Mouse (Mus musculus) monocyte, adult 2 months (primary cell): ENCODE data around the gene Paics.
"Not testable (repeated sequence)": the region's sequence is repeated elsewhere in the genome, so short reads cannot be mapped to it uniquely, and the experiment has no call there.

Experiments
- DNase-seq, 2 experiments: peaks; one replicate each; pipeline ENCODE4 v3.0.0; 2022; ENCODE audit warnings: low spot score in 2 of 2, low read depth in 1 of 2

Gene Paics

DNA sequence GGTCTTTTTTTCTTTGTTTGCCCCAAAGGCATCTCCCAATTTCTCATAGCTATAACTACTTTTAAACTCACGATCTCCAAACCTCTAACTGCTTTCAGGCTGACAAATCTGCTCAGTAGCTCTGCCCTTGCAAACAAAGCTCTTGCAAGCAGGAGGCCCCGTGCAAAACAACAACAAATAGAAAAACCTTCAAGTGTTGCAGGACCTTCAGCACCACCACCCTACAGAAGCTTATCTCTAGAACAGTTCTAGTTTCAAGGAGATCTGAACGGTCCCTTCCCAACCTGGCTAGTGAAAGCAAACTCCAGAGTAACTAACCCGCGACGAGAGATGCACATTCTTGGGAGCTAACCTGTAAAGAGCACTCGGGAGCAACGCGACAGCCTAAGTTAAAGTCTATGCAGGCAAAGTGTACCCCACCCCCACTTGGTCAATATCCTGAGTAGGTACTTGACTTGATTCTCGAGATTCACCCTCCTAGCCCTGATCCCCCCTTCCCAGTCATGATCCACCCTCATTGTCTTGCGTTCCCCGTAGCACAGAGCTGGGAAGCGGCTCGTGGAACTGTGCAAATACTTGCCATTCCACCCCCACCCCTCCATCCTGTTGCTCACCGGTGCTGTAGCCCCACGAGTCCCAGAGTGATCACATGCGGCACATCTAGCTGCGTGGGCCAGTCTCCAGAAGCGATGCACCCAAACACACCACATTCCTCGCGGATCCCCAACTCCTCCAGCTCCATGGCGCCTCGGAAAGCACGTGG lies 583 bp upstream of the Paics start:
- no peak for DNase-seq

DNA sequence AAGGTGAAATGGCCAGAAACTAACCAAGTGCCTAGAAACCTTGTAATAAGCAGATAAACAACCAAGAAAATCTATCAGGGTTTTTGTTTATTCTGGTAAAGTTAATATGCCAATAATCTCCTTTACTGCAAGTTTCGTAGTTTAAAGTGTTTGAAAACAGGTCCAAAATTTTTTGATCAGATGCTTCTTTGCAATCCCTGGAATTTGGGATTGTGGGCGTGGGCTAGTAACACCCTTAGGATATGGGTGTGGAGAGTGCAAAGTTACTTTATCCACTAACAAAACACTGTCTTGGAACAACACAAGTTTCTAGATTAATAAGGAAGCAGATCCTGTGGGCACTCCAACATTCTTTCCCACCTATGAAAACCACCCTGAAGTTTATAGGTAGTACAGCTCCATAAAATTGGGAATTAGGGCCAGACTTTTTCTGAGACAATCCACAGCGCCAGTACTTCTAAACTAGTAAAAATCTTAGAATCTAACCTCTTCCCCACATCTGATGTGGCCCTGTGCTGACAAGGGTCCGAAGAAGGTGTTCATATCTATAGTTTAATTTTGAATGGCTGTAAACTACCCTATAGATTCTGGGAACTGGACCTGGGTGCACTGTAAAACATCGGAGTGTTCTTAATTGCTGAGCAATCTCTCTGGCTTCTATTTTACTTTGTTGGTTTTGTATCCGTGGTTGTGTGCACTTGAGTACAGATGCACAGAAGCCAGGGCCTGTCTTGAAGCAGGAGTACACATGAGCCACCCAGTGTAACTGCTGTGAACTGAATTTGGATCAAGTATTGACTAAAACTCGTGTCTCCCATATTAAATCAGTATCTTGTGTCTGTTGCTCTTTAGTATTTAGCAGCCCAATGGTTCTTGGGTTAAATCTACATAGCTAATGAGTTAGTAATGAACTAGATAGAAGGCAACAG lies 1.3 kb downstream of the Paics start:
- DNase-seq = no peak

DNA sequence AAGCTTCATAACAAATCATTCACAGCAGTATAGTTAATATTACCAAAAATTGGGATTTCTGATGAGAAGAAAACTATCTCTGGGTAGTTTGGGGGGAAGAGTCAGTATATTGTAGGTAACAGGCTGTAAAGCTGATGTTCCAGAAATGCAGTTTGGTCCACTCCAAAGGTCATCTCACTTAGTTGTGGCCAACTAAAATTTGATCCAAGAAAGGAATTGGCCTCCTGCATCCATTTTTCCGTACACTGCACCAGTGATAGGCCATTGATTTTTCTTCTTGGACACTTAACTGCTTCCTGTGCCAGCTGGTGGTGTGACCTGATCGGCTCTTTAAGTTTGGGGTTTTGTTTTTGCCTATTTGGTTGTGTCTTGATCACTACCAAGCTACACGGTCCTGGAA lies 2.7 kb downstream of the Paics start:
- DNase-seq = no peak

DNA sequence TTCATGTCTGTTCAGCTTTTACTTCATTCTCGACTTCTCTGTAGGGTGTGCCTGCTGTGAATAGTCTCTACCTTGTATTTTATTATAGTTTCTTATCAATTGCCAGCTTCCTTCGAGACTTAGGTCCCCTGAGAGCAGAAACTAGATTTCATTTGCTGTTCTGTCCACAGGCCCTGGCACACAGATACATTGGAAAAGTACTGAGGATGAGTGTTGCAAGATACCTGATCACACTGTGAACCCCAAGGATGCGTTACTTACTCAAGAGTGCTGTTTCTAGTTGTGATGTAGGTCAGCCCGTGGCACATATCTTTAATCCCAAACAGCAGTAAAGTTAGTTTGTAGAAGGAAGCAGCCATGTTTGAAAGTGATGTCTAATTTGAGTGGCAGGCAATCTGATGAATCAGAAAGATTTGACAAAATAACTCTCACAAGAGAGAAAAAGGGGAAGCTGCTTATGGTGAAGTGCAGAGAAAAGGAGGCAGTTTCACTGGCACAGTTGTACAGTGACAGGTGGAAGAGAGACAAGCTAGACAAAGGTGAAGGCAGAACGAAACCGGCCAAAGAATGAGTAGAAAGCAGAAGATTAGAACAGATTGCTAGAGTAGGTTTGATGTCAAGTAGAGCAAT lies 3.3 kb downstream of the Paics start:
- DNase-seq = no peak

DNA sequence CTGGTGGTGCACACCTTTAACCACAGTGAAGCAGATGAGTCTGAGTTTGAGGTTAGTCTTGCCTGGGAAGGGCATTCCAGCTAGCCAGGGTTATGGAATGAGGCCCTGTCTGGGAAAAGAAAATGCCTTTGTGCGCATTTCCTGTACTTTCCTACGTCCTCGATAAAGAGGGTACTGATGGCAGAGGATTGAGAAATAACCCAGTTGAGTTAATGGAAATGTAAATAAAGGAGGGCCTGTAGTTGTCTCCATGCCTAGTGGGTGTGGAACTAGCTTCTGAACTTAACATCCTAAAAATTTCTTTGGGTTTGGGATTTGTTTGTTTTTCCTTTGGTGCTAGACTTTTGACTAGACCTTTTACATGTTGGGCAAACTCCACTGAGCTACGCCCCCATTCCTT lies 4.4 kb downstream of the Paics start:
- no peak for DNase-seq

DNA sequence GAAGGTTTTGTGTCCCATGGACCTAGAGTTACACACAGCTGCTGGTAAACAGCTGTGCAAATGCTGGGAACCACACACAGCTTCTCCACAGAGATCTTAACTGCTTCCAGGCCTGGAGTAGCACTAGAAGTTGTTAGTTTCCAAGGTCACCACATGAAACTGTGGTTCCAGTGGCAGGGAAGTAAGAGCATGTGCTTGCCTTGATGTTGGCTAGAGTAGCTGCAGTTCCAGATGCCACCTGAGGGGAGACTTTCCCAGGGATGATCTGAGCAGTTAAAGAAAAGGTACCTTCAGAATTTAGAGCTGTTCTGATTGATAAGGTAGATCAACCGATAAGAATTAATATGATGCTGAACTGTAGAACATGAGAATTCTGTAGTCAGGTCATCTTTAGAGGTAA lies 6.8 kb downstream of the Paics start:
- no peak for DNase-seq

DNA sequence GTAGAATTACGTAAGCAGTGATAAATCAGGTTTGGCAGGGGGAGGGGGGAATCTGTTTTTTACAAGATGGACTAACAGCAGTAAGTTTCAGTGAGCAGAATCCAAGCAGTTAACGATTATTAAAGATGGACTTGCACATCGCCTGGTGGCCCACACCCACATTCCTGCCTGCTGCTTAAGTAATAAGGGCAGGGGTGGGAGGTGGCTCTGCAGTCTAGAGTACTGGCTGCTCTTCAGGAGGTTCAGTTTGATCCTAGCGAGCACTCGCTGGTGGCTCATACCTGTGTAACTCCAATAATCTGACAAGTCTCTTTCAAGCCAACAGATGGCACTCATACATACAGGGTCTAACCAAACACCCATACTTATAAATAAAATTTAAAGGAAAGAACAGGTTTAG lies 8.5 kb downstream of the Paics start:
- no peak for DNase-seq

DNA sequence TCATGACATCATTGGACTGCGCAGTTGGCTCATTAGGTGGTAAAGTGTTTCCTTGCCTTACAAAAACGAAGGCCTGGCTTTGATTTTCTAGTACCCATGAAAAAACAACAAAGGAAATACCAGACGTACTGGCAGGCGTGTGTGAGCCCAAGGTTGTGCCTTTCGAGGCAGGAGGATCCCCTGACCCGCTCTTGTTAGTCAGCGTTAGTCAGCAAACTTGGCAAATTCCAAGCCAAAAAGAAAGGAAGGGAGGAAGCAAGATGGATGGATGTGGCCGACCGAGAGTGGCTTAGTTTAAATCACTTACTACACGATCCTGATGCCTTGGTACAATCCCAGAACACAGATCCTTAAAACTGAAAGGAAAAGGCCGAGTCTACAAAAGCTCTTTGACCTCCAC lies 11.4 kb downstream of the Paics start:
- no peak for DNase-seq

DNA sequence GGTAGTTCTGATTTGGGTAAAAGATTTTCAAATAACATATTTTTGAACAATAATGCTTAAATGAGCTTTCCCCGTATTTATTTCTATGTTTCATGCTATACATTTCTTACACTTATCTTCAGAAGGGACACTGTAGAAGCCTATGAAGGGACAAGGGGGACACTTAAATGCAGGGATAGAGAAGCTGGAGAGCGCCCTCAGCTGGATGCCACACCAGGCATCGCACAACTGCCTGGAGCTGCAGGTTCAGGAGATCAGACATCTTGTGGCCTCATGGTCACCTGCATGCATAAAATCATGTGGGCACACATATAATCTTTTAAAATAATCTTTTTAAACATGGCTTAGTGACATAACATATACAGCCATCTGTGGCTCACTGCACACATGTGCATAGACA lies 13.5 kb downstream of the Paics start:
- no peak for DNase-seq

DNA sequence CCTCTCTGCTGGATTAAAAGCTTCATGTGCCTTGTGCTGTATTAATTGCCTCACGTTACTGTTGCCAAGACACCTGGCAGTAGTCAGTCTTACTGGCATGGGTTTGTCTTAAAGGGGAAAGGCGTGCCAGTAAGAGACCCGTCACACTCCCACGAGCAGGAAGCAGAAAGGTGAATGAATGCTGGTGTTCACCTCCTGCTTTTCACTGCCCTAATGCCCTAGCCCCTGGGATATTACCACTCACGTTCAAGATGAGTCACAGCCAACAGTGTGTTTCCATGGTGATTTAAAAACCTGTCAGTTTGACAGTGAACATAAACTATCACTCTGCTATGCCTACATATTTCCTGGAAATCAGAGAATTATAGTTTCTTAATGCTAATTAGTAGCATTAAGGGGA lies 18.1 kb downstream of the Paics start:
- no peak for DNase-seq

DNA sequence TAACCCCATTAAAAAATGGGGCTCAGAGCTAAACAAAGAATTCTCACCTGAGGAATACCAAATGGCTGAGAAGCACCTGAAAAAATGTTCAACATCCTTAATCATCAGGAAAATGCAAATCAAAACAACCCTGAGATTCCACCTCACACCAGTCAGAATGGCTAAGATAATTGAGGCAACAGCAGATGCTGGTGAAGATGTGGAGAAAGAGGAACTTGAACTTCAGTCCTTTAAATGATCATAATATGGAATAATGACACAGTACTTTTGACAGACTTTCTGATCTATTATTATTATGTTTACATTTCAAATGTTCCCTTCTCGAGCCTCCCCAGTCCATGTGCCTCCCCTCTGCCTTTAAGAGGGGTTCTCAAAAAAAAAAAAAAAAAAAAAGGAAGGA lies 20.0 kb downstream of the Paics start:
- DNase-seq = not testable (repeated sequence)

DNA sequence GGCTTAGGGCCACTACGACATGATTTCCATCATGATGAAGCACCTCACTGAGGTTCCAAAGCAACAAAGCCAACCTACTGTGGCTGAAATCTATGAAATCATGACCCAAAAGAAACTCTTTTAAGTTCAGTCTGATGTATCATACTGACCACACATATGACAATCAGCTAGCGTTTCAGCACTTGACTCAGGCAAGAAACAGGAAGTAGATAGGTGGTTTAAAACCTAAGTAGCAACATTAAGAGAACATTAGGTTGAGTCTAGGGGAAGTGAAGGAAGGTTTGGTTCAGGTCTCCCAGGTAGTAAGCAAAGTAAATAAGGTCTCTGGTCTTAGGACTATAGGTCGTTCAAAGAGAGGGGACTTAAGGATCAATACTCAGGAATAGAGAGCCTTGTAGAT lies 22.4 kb downstream of the Paics start:
- DNase-seq = no peak

DNA sequence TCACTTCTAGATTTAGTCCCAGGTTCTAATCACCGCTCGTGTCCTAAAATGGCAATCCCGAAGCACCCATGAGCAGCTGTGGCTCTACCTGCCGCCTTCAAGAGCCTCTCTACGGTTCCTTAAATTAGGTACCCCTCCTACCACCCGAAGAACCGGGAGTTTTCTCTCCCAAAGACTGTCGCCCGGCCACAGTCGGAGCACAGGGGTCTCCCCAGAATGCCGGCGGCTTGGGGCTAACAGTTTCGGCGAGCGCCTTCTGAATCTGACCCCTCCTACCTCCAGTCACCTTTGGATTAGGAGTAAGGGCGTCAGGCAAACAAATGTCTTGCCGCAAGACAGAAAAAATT lies 23.1 kb downstream of the Paics start:
- DNase-seq = no peak

DNA sequence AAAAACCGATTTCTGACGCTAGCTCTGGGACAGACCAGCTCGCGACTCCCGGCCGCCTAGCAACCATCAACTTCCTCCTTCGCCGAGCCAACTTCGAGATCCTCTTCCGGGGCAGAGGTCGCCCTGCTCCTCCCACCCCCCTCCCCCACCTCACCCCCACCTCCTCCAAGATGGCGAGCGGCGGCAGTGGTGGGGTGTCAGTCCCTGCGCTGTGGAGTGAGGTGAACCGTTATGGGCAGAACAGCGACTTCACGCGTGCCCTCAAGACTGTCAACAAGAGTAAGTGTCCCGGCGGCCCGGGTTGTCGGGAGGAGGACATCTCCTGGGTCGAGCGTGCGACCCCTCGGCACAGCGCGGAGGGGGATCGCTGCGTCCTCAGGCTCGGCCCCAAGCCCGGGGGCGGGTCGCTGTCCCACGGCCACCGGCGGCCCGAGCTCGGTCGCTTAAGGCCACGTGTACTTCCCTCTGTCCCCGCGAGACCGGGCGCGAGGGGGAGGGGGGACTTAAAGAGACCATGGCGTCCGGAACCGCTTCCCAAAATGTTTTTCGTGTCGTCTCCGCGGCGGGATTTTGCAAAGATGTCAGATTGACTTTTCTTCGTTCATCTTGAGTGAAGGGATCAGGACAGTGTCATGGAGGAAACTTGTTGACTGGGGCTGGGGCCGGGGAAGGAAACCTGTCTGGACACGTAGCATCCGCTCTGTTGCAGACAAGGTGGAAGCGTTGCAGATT lies 23.6 kb downstream of the Paics start, which contains the start of gene Srp72:
Gene Srp72, plus strand, starts transcription at position 130 of the 732 bp plus-strand sequence.
- peak; percentile 35 to 63 for DNase-seq

DNA sequence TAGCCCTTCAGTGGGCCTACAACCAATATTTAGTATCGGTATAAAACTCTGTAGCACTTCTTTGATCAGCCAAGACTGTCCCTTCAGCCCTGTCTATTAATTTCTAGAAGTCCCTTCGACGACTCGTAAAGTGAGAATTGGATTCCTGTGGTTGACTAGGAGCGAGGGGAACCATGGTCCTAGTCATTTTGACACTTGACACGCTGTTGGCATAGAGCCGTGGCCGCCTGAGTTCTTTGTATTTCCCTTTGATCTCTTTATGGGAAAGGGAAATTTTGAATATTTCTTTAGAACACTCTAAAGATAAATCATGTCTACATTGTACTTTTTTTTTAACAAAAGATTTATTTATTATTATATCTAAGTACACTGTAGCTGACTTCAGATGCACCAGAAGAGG lies 24.6 kb downstream of the Paics start:
- DNase-seq = no peak

DNA sequence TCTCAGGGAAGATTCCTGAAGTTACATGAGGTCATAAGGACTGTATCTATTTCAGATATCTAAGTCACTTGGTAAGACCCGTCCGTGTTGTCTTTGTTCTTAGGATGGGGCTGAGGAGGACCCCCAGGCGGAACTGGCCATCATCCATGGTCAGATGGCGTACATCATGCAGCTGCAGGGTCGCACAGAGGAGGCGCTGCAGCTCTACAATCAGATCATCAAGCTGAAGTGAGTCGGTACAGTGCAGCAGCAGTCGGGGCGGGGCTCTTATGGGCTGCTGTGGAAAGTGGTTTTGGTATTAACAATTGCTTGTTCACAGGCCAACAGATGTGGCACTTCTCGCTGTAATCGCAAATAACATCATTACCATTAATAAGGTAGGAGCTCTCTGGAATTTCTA lies 32.9 kb downstream of the Paics start:
- no peak for DNase-seq

DNA sequence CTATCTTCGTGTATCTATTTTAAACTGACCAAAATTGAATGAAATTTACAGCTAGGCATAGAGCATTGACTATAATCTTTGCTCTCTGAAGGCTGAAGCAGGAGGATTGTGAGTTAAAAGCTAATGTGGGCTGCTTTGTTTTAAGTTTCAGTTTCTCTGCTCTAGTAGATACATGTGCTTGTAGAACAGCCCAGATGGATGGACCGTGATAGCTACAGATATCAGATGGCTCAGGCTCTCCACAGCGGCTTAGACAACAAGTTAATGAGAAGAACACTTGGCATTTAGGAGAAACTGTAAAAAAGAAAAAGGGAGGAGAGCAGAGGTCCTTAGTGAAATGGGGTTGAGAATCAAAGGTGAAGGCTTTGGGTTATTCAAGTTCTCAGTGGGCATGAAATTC lies 39.7 kb downstream of the Paics start:
- no peak for DNase-seq

DNA sequence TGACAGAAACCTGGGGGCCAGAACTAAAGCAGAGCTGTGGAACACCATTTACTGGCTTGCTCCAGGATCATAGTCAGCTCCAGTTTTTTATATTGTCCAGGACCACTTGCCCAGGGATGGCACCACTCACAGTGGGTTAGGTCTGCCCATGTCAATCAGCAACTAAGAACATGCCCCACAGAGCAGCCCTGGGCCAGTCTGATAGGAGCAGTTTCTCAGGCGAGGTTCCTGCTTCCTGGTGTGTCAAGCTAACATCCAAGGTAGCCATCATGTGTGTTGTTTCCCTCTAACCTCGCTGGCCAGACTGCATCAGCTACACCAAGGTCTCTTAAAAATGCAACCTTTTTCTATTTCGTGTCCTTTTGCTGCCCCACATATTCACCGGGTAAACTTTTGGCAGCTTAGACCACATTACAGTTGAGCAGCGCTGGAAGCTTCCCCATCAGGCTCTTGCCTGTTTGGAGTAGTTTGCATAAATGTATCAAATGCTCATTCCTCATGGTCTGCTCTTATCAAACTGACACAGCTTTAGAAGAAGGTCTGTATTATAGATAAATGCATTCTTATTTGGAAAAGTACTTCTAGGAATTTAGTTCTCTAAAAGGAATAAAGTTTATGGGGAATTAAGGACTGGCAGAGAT lies 42.2 kb downstream of the Paics start:
- DNase-seq = no peak

DNA sequence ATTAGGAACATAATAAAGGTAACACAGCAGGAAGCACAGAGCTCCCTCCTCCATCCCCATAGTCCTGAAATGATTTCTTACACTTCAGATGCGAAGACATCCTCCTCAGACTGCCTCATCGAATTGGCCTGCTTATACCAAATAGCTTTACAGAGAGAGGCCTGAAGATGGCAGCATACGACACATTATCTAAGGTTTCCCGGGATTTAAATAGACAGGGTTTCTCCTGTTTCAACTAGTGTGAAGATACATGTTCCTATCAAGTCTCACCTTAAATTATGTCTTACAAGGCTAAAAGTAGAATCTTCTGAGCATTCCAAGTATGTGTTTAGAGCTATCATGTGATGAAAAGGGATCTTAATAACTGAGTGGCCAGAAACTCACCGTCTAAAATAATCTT lies 47.3 kb downstream of the Paics start:
- no peak for DNase-seq

DNA sequence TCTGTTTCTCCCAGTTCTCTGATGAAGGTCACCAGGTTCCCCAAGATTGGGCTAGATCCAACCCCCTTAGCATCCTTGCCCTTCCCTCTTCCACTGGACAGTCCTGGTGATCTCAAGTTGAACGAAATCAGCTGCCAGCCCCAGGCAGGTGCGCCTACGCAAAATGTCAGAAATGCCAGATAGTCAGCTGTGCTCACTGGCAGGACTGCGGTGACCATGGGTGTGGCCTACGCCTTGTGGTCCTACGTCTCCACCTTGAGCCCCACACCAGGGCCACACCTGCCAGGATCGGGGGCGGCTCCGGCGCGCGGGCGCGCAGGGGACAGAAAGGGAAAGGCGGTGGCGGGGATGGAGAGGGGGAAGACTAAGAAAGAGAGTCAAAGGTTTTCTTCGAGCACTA lies 50.1 kb downstream of the Paics start:
- no peak for DNase-seq
